Mouse (Mus musculus) midbrain, postnatal 0 days (tissue): Measurements from ENCODE around the gene Nrxn3. TPM values are rescaled to one million over a fixed set of nuclear protein-coding genes. Genes with fewer than 3 reads are reported as not detected.

ENCODE experiments used
- ATAC-seq: fragments of 200-750 bp; cut with Nextera tagmentation; 2 replicates; pipeline ENCODE4 v1.8.0; 2017; ENCODE audit warnings: moderate number of reproducible peaks, mild to moderate bottlenecking, moderate TSS enrichment, moderate library complexity; ENCODE audit not compliant: low FRiP score
- DNase-seq: peaks from one replicate; pipeline ENCODE4 v3.0.0-alpha.2; 2015; ENCODE audit warnings: low spot score
- H3K27ac ChIP-seq: fragments of 300-500 bp; sonication (generic); 2 replicates; pipeline ENCODE4 v1.5.1; 2014; ENCODE audit warnings: low read depth, mild to moderate bottlenecking, low read length, mixed read lengths
- H3K27me3 ChIP-seq: fragments of 300-500 bp; sonication (generic); 2 replicates; pipeline ENCODE4 v1.6.1; 2014; ENCODE audit warnings: low read length, control low read depth, mixed read lengths; ENCODE audit not compliant: insufficient read depth
- H3K36me3 ChIP-seq: fragments of 300-500 bp; sonication (generic); 2 replicates; pipeline ENCODE4 v1.6.1; 2014; ENCODE audit warnings: low read length, control low read depth, mixed read lengths; ENCODE audit not compliant: insufficient read depth
- H3K4me1 ChIP-seq: fragments of 300-500 bp; sonication (generic); 2 replicates; pipeline ENCODE4 v1.6.1; 2014; ENCODE audit warnings: mild to moderate bottlenecking, control low read depth, antibody characterized with exemption, low read length, mixed read lengths; ENCODE audit not compliant: insufficient read depth
- H3K4me2 ChIP-seq: fragments of 300-500 bp; sonication (generic); 2 replicates; pipeline ENCODE4 v1.6.1; 2014; ENCODE audit warnings: low read depth, mild to moderate bottlenecking, low read length, mixed read lengths; ENCODE audit not compliant: poor library complexity, severe bottlenecking
- H3K4me3 ChIP-seq: fragments of 300-500 bp; sonication (generic); 2 replicates; pipeline ENCODE4 v1.5.1; 2014; ENCODE audit warnings: low read depth, mild to moderate bottlenecking, low read length, moderate library complexity
- H3K9ac ChIP-seq: fragments of 300-500 bp; sonication (generic); replicated peaks from 2 replicates; pipeline ENCODE4 v1.6.1; 2014; ENCODE audit warnings: mild to moderate bottlenecking, low read length, moderate library complexity, mixed read lengths; ENCODE audit not compliant: poor library complexity, severe bottlenecking
- H3K9me3 ChIP-seq: fragments of 300-500 bp; sonication (generic); 2 replicates; pipeline ENCODE4 v1.6.1; 2016; ENCODE audit warnings: low read length, control low read depth
- CTCF ChIP-seq: IDR thresholded peaks from 2 replicates; pipeline ENCODE4 v1.5.1; 2016; ENCODE audit warnings: antibody characterized with exemption, mild to moderate bottlenecking
- WGBS: fragments of 180-500 bp; shearing (Covaris S2); extraction: QIAGEN DNeasy Blood & Tissue Kit; methylation state at CpG from one replicate; pipeline ENCODE4 v1.1.7; 2014; 5-methylcytosine and 5-hydroxymethylcytosine counted together
- polyA plus RNA-seq: library from polyadenylated mRNA; unstranded; fragments of >200 nt; fragmentation: Nextera tagmentation; extraction: Ambion mirVana; gene quantifications from 2 replicates; pipeline ENCODE4 v1.2.1, GENCODE M21; 2015
- total RNA-seq: library from RNA; depleted of rRNA; stranded (reverse); fragments of >200 nt; gene quantifications from 2 replicates; pipeline ENCODE4 v1.2.3, GENCODE M21; 2014

Gene Nrxn3
- total and polyA plus RNA-seq, 2 experiments from 2014 or later = 80.8 to 88.2 TPM

DNA sequence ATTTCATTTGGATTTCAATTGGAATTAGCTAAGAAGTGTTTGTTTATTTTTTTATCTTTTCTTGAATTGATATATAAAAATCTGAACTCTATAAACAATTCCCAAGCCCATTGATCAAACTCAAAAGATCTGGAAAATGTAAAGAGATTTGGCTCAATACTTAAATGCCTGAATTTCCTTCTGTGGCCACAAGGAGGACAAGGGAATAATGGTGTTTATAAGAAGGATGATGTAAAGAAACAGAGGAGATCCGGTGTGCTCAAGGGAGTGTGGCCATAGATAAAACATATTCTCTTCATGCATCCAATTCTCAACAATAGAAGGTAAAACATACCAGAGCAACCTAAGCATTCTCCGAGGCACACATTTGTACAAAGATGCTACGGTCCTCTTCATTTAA is 1085.5 kb downstream of the Nrxn3 start:
- TF ChIP-seq CTCF = peak; percentile 75
- 63% methylated on average over 3 of the region's 3 CpGs for WGBS
- ATAC-seq (no peak), DNase-seq (peak; percentile 56)
- Histone ChIP-seq H3K4me2 (no peak overlapping the region), H3K36me3 (no peaks in the 10 kb centered on the region), H3K4me3 (no peak overlapping the region), H3K9ac (no peak overlapping the region), H3K4me1 (no peaks in the 10 kb centered on the region), H3K27me3 (no peaks in the 10 kb centered on the region), H3K27ac (no peak overlapping the region), H3K9me3 (no peaks in the 10 kb centered on the region)

DNA sequence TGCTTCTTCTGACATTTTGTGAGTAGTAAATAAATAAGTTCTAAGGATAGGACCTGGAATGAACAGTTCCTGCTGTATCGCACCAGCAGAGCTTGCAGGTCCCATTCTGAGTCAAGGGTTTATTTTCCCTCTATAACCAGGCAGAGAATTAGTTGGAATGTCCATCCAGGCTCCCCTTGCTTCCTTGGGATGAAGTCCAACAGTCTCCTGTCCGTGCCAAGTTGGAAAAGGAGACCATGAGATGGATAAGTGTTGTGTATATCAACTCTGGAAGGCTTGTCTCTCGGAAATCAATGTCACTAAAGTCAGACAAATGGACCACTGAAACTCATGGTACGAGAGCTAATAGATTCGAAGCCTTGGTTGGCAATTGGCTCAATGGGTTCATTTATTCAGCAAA is 1087.5 kb downstream of the Nrxn3 start:
- no peaks in the 10 kb centered on the region for H3K9me3 ChIP-seq
- H3K27me3 ChIP-seq = no peaks in the 10 kb centered on the region
- ATAC-seq (no peak), DNase-seq (no peak)
- H3K27ac ChIP-seq = no peak overlapping the region
- 87% methylated on average over 5 of the region's 5 CpGs for WGBS
- no peaks in the 10 kb centered on the region for H3K4me1 ChIP-seq
- TF ChIP-seq CTCF = no peak
- H3K36me3 ChIP-seq = no peaks in the 10 kb centered on the region
- H3K4me2 ChIP-seq = no peak overlapping the region
- H3K9ac ChIP-seq = no peak overlapping the region
- H3K4me3 ChIP-seq = no peak overlapping the region

DNA sequence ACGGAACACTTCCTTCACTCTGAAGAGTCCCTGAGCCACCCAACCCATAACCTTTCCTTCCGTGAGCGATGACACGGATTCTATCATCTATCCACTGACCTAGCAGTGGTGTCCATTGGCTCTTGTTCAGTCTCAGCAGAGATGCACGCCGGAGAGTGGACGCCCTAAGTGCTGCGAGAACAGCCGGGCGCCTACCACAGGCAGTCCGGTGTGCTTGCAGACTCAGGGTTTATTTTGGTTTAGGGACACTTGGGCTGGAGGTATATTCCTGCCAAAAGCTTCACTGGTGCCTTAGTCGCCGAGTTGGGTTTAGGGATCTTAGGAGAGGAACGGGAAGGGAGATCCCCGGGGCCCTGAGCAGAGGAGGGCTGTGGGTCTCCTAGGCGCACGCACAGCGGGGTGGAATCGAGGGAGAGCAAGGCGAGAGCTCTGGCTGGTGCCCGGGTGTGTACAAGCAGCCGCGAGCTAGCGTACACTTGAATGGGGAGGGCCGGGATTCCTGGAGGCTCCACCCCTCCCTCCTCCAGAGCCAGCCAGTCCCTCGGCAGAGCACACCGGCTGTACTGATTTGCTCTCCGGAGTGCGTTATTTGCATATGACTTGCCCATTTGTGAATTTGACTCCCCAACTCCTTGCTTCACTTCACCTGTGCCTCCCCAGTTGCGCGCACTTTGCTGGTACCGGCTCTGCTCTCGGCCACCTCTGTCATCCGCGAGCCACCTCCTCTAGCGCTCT is 1089.3 kb downstream of the Nrxn3 start:
- H3K4me2 ChIP-seq = peak overlapping the region; percentile 79
- peak; percentile 49 for TF ChIP-seq CTCF
- ATAC-seq = peak; percentile 92
- H3K4me1 ChIP-seq = no peaks in the 10 kb centered on the region; the same call in 1 of the 2 replicates
- under 1% methylated on average over 36 of the region's 36 CpGs for WGBS
- no peaks in the 10 kb centered on the region for H3K9me3 ChIP-seq
- H3K4me3 ChIP-seq = peak overlapping the region; percentile 55
- H3K27me3 ChIP-seq = no peaks in the 10 kb centered on the region
- DNase-seq = peak; percentile 87
- H3K27ac ChIP-seq = peak overlapping the region; percentile 55
- H3K36me3 ChIP-seq = no peaks in the 10 kb centered on the region
- H3K9ac ChIP-seq = peak overlapping the region; percentile 64

DNA sequence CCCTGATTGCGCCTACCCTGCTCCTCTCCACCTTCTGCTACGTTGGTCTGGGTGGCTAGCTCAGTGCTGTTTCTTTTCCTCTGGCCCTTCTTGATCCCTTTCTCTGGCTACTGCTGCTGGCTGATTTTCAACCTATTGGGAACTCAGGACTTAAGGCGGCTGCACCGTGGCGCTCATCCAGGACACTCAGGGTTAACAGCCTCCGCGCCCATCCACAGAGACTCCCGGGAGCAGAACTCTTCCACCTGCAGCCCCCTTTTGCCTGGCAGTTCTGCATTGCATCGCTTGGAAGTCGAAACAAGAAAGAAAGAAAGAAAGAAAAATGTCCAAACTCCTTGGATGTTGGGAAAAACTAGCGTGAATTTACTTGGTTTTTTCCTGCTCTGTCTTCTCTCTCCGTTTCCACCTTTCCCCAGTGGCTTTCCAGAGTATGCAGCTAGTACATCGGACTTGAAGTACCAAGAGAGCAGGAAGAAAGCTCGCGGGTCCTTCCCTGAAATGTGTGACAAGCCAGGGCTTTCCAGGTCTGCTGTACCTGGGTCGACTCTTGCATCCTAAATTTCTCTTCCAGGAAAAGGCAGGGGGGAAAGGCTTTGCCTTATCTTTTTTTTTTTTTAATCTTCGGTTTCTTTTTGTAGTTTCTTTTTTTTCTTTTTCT is 1090.0 kb downstream of the Nrxn3 start:
- H3K9ac ChIP-seq = peak overlapping the region; percentile 64
- no peaks in the 10 kb centered on the region for H3K9me3 ChIP-seq
- no peaks in the 10 kb centered on the region for H3K27me3 ChIP-seq
- ATAC-seq = peak; percentile 38
- peak overlapping the region; percentile 55 for H3K27ac ChIP-seq
- H3K36me3 ChIP-seq = no peaks in the 10 kb centered on the region
- under 1% methylated on average over 17 of the region's 17 CpGs for whole genome bisulfite sequencing
- no peaks in the 10 kb centered on the region; the same call in 1 of the 2 replicates for H3K4me1 ChIP-seq
- peak overlapping the region; percentile 79 for H3K4me2 ChIP-seq
- H3K4me3 ChIP-seq = peak overlapping the region; percentile 55
- TF ChIP-seq CTCF = no peak
- DNase-seq = peak; percentile 62

DNA sequence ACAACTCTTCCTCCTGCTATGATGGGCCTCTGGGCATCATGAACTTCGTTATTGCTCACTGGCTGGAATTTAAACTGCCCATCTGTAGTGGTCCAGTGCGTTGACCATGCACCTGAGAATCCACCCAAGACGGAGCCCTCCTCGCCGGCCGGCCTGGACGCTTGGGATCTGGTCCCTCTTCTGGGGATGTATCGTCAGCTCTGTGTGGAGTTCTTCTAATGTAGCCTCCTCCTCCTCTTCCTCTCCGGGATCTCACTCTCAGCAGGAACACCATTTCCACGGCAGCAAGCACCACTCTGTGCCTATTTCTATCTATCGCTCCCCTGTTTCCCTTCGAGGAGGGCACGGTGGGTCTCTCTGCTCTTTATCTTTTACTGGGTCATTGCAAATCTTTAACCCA is 1090.6 kb downstream of the Nrxn3 start:
- ATAC-seq = no peak
- DNase-seq = no peak
- H3K27me3 ChIP-seq = no peaks in the 10 kb centered on the region

DNA sequence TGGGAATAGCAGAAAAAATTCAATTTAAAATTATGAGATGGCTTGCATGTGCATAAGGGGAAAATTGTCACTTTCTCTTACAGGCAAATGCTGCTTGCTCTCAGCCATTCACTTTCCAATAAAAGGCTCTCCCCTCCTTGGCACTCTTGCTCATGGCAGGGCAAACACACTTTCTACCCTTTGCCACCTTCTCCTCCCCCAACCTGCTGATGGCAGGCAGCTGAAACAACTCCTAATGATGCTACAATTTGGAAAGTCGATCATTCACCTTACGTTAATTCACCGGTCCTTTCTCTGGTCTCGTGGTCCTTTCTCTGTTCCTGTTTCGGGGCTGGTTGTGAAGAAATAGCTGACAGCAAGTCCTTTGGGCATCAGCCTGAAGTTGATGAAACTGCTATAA is 1091.0 kb downstream of the Nrxn3 start:
- Histone ChIP-seq H3K4me1 (no peaks in the 10 kb centered on the region; the same call in 1 of the 2 replicates), H3K27ac (peak overlapping the region; percentile 57), H3K36me3 (no peaks in the 10 kb centered on the region), H3K9me3 (no peaks in the 10 kb centered on the region), H3K27me3 (no peaks in the 10 kb centered on the region), H3K4me3 (peak overlapping the region; percentile 55), H3K9ac (peak overlapping the region; percentile 25), H3K4me2 (peak overlapping the region; percentile 79)
- WGBS = 69% methylated on average over 5 of the region's 5 CpGs
- ATAC-seq (no peak), DNase-seq (no peak)
- no peak for TF ChIP-seq CTCF

More for the DNA sequence above, 1090.6 kb downstream of the Nrxn3 start:
- Histone ChIP-seq H3K4me1 (no peaks in the 10 kb centered on the region; the same call in 1 of the 2 replicates), H3K36me3 (no peaks in the 10 kb centered on the region), H3K27ac (peak overlapping the region; percentile 57), H3K4me3 (peak overlapping the region; percentile 55), H3K4me2 (peak overlapping the region; percentile 79), H3K9me3 (no peaks in the 10 kb centered on the region), H3K9ac (peak overlapping the region; percentile 25)
- WGBS = 7% methylated on average over 13 of the region's 13 CpGs
- TF ChIP-seq CTCF = no peak
